Mouse (Mus musculus) colon, adult 2 months (tissue): ENCODE measurements around the gene BC049715. TPM values are rescaled to one million over a fixed set of nuclear protein-coding genes. Genes with fewer than 3 reads are reported as not detected.

Source experiments
- polyA plus RNA-seq: library from polyadenylated mRNA; depleted of rRNA; stranded (reverse); fragments of >200 nt; gene quantifications from 2 replicates; pipeline ENCODE4 v1.2.3, GENCODE M21; 2012; rRNA removed

The BC049715 gene
- 5.2 and 5.5 TPM in 2 replicates for polyA plus RNA-seq

DNA sequence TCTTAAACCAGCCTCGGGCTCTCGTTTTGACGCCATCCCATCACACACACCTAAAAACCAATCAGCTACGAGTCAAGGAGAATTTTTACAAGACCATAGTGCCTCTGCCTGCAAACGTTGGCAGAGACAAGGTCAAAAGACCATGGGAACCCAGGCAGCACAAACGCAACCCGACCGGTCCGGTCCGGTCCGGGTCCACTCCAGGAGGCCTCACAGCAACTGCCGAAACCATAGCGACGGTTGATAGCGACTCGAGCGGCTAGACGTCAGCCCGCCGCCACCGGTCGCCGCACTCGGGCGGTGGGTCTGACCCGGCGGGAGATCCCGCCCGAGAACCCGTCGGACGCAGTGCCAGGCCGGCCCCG lies at the start of gene BC049715:
BC049715 (plus strand) TSS at position 111 of the 365 bp plus-strand sequence.

GRCm38 (mm10) chr6:136781377-136781986 lies 45.9 kb upstream of the BC049715 start, which contains the start of gene Gucy2c:
Gucy2c (minus strand) TSS chr6:136781765.

DNA sequence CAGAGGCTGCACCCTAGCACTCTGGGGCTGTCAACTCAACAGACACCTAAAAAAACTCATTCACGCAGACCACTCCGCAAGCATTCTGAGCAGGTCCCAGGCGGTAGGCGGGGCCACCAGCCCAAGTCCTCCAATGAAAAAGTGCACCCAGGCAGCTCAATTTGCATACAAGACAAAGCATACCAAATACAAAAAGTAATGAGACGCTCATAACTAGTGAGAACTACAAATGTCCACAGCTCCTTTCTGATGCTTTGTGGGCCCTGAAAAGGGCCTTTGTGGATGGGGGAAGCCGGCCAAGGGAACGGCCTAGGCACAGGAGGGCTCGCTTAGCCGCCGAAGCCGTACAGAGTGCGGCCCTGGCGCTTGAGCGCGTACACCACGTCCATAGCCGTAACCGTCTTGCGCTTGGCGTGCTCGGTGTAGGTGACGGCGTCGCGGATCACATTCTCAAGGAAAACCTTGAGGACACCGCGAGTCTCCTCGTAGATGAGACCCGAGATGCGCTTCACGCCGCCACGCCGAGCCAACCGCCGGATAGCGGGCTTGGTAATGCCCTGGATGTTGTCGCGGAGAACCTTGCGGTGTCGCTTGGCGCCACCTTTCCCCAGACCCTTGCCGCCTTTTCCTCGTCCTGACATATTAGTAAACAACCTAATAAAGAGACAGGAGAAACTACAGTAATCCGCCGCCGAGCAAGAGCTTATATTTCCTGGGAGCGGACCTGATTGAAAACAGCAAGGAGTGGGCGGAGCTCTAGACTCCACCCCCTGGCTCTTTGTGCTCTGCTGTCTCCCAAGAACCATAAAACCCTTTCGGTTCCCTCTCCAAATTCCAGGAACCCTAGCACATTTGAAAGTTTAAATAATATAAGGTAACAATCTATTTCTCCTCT lies 23.4 kb upstream of the BC049715 start, which contains the start of gene Hist4h4:
Hist4h4 (minus strand) TSS at position 677 of the 895 bp plus-strand sequence.

DNA sequence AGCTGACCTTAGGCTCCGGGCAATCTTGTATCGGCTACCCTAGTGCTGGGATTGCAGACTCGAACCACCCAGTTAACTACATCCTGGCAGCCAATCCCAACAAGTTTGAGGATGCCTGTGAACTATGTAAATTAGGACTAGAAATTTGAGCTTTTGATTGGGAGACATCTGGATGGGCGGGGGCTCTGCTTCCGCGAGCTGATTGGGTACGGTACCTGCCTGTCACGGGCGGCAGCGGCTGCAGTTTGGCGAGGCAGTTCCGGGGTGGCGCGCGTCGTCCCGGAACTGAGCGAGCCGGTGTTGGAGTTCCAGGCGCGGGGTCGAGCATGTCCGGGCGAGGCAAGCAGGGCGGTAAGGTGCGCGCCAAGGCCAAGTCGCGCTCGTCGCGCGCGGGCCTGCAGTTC lies 19.4 kb upstream of the BC049715 start, which contains the start of gene H2afj:
H2afj (plus strand) TSS at position 231 of the 404 bp plus-strand sequence.

DNA sequence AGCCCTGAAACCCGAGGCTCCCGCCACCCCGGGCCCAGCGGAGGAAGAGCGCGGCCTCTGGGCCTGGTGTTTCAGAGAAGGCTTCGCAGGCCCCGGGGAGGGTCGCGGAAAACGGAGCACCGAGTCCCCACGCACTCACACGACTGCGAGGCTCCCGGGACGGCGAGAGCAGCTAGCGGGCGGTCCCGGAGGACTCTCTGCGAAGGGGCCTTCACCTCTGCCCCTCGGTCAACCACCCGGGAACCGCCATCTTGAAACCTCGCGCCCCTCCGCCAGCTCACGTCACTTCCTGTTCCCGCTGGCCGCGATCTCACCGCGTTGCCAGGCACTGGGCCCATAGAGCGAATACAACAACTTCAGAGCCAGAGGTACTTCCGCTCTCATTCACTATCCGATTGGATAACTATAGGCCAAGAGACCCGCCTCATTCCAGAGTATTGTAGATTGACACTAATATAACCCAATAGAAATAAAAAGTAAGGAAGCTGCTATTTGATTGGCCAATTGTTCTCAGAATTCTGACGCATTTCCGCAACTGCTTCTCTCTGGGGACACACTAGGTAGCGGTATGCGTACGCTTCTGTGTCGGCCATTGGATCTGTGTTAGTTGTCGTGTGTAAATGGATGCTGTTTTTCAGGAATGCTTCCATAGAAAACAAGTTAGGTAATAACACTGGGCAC lies 595 bp downstream of the BC049715 start, which contains the start of gene Wbp11:
Wbp11 (minus strand) TSS at position 353 of the 681 bp plus-strand sequence.

DNA sequence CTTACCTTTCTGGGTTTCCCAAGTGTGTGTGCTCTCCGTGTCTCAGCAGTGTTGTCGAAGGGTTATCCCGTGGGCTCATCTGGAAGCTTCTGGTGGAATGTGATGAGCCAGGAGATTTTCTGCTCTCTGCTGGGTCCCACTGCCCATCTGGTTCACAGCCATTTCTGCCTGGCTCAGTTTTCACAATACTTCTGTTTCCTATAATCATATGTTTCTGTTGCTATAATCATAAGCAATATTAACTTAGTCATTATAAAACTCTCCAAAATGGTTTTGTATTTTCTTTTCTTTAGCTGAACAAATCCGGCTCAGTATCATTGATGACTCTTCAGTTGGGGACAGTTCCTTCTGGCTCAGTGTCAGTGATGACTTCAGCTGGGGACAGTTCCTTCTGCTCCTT lies 7.9 kb downstream of the BC049715 start, which contains the start of gene Smco3:
Smco3 (minus strand) TSS at position 101 of the 400 bp plus-strand sequence.

DNA sequence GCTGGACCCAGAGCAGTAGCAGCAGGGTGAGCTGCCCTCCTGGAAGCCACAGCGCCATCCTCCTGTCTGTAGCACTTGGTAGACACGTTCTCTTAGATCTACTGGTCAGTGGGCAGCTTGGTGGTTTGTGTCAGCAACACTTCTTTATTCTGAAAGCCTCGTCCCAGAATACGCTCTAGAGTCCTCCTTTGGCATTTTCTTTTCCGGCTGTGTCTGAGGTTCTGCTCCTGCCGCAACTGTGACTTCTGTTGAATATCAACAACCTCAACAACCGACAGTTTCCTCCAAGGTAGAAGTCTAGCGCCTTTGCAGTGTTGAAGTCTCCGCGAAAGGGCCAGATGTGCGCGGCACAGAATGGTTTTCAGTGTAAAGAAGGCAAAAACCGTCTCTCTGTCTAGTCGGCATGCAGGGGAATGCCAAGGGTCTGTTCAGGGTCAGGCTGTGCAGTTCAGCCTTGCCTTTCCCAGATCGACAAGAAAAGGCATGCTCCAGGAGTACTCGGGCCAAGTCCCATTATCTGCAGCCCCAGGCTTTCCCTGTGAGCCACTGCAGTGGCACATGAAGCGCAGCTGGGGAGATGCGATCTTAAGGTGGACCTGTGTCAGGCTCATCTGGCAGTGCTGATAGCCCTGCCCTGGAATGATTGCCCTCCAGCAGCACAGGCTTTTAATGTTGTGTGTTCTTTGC lies 29.9 kb downstream of the BC049715 start, which contains the start of gene Art4:
Art4 (minus strand) TSS at position 548 of the 687 bp plus-strand sequence.

DNA sequence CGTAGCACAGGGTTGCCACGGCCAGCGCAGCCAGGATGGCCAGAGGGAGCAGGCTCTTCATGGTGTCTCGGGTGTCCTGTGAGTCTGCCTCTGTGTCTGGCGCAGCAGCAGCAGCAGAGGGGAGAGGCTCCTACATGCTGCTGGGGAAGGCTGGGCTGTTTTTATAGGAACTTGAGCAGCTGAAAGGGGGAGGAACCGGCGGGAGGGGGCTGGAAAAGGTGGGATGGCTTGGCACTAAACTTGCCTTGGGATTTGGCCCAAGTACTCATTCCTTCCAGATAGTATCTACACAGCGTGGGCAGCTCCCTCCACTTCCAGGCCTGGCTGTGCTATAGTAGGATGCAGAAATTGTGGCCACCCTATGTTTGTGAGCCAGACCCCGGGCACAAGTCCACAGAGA lies 48.2 kb downstream of the BC049715 start, which contains the start of gene Mgp:
Mgp (minus strand) TSS at position 154 of the 400 bp plus-strand sequence.

Other genes with a start within 250 kb of the BC049715 start
- gene Plbd1, start 165.7 kb upstream of the BC049715 start, polyA plus RNA-seq = 41.7 and 49.9 TPM in 2 replicates
- 61.8 and 69.0 TPM in 2 replicates for gene Gucy2c, start 45.9 kb upstream of the BC049715 start, polyA plus RNA-seq
- 1.1 and 1.9 TPM in 2 replicates for gene Hist4h4, start 23.2 kb upstream of the BC049715 start, polyA plus RNA-seq
- gene H2afj, start 19.4 kb upstream of the BC049715 start, polyA plus RNA-seq = 646 and 676 TPM in 2 replicates
- gene Wbp11, start 607 bp downstream of the BC049715 start, polyA plus RNA-seq = 33.6 and 35.0 TPM in 2 replicates
- not detected in 2 replicates for gene Smco3, start 7.8 kb downstream of the BC049715 start, polyA plus RNA-seq
- gene Art4, start 30.1 kb downstream of the BC049715 start, polyA plus RNA-seq = 0.34 and 0.43 TPM in 2 replicates
- 214 and 222 TPM in 2 replicates for gene Mgp, start 48.2 kb downstream of the BC049715 start, polyA plus RNA-seq
- 5.4 TPM in 1 of 2 replicates, not detected in the other for gene Erp27, start 94.6 kb downstream of the BC049715 start, polyA plus RNA-seq
- gene Pde6h, start 96.2 kb downstream of the BC049715 start, polyA plus RNA-seq = 0.07 TPM in 1 of 2 replicates, not detected in the other
- gene Arhgdib, start 114.3 kb downstream of the BC049715 start, polyA plus RNA-seq = 13.7 and 17.1 TPM in 2 replicates